Mouse (Mus musculus): ENCODE data around the gene Ciita.

Ciita gene

GRCm38 (mm10) chr16:10518030-10518429 lies 38.2 kb downstream of the Ciita start:
- no peak for DNase-seq (ENCODE audit: extremely low spot score)

- peak; percentile 80 for DNase-seq (ENCODE audit: extremely low spot score)
These were observed 41.2 kb downstream of the Ciita start for GRCm38 (mm10) chr16:10520908-10521614.

GRCm38 (mm10) chr16:10522811-10523210 lies 43.0 kb downstream of the Ciita start:
- DNase-seq (ENCODE audit: extremely low spot score) = peak; percentile 59

GRCm38 (mm10) chr16:10523650-10524049 lies 43.8 kb downstream of the Ciita start:
- no peak for DNase-seq (ENCODE audit: extremely low spot score)

GRCm38 (mm10) chr16:10524866-10525609 lies 45.2 kb downstream of the Ciita start:
- DNase-seq (ENCODE audit: extremely low spot score) = no peak

GRCm38 (mm10) chr16:10525610-10525980 lies 45.7 kb downstream of the Ciita start:
- no peak for DNase-seq (ENCODE audit: extremely low spot score)

GRCm38 (mm10) chr16:10527046-10527644 lies 47.3 kb downstream of the Ciita start:
- no peak for DNase-seq (ENCODE audit: extremely low spot score)

GRCm38 (mm10) chr16:10528382-10528781 lies 48.5 kb downstream of the Ciita start:
- DNase-seq (ENCODE audit: extremely low spot score) = no peak

GRCm38 (mm10) chr16:10530179-10530578 lies 50.3 kb downstream of the Ciita start:
- no peak for DNase-seq (ENCODE audit: extremely low spot score)

GRCm38 (mm10) chr16:10533781-10534180 lies 53.9 kb downstream of the Ciita start:
- DNase-seq (ENCODE audit: extremely low spot score) = no peak

- DNase-seq (ENCODE audit: extremely low spot score) = no peak
These were observed 54.7 kb downstream of the Ciita start for GRCm38 (mm10) chr16:10534567-10534966.

GRCm38 (mm10) chr16:10536323-10536722 lies 56.5 kb downstream of the Ciita start:
- no peak for DNase-seq (ENCODE audit: extremely low spot score)

GRCm38 (mm10) chr16:10536961-10537360 lies 57.1 kb downstream of the Ciita start:
- no peak for DNase-seq (ENCODE audit: extremely low spot score)

- DNase-seq (ENCODE audit: extremely low spot score) = no peak
These were observed 61.1 kb downstream of the Ciita start for GRCm38 (mm10) chr16:10540763-10541597.

GRCm38 (mm10) chr16:10541598-10541930 lies 61.7 kb downstream of the Ciita start:
- DNase-seq (ENCODE audit: extremely low spot score) = peak; percentile 6

GRCm38 (mm10) chr16:10542266-10542665 lies 62.4 kb downstream of the Ciita start:
- no peak for DNase-seq (ENCODE audit: extremely low spot score)

- DNase-seq (ENCODE audit: extremely low spot score) = peak; percentile 92
These were observed 63.0 kb downstream of the Ciita start, which contains the start of gene Dexi for GRCm38 (mm10) chr16:10542698-10543365. Gene Dexi, minus strand, starts transcription at chr16:10543054.

- DNase-seq (ENCODE audit: extremely low spot score) = peak; percentile 93
These were observed 65.2 kb downstream of the Ciita start, which contains the start of gene Clec16a for GRCm38 (mm10) chr16:10544995-10545622. Gene Clec16a, plus strand, starts transcription at chr16:10545339.

GRCm38 (mm10) chr16:10546865-10547264 lies 67.0 kb downstream of the Ciita start:
- no peak for DNase-seq (ENCODE audit: extremely low spot score)

- no peak for DNase-seq (ENCODE audit: extremely low spot score)
These were observed 69.1 kb downstream of the Ciita start for GRCm38 (mm10) chr16:10548938-10549337.

GRCm38 (mm10) chr16:10549600-10549999 lies 69.7 kb downstream of the Ciita start:
- DNase-seq (ENCODE audit: extremely low spot score) = no peak

Measured in embryo, embryonic 9.5 days (tissue).